Mouse (Mus musculus): Measurements from ENCODE around the gene Nxn.
"Not testable (repeated sequence)": the region's sequence is repeated elsewhere in the genome, so short reads cannot be mapped to it uniquely, and the experiment has no call there.

Gene Nxn

DNA sequence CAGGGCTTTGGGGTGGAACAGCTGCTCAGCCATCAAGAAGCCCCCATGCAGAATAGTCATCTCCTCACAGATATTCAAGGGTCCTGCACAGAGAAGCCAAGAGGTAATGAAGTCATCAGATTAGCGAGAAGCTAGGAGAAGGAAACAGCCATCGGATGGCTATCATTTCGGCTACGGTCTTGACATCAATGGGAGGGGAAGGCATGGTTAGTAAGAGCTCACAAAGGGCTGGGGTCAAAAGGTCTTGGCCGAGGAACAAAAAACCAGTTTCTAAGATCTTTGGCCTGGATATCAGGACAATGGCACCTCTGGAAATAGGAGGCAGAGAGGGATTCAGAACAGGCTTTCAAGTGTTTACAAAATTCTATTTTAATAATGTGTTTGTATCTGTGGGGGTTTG is 185.1 kb downstream of the Nxn start:
- DNase-seq (ENCODE audit: low spot score): no peak

DNA sequence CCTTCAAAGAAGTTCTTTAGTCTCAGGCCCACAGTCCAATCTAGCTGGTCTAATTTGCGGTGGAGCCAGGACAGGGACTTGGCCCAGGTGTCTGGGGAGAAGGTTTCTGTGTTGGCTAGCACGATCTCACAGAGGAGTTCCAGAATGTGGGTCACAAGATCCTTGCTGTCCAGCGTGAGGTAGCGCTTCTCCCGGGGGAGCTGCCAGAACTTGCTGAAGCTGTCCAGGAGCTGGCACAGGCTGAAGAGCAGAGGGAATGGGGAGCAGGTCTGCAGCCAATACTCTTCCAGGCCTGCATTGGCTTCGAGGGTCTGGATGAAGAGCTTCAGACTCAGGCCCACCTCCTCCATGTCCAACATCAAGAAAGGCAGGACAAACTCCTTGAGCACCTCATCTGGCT is 187.3 kb downstream of the Nxn start:
- DNase-seq (ENCODE audit: low spot score): not testable (repeated sequence)

DNA sequence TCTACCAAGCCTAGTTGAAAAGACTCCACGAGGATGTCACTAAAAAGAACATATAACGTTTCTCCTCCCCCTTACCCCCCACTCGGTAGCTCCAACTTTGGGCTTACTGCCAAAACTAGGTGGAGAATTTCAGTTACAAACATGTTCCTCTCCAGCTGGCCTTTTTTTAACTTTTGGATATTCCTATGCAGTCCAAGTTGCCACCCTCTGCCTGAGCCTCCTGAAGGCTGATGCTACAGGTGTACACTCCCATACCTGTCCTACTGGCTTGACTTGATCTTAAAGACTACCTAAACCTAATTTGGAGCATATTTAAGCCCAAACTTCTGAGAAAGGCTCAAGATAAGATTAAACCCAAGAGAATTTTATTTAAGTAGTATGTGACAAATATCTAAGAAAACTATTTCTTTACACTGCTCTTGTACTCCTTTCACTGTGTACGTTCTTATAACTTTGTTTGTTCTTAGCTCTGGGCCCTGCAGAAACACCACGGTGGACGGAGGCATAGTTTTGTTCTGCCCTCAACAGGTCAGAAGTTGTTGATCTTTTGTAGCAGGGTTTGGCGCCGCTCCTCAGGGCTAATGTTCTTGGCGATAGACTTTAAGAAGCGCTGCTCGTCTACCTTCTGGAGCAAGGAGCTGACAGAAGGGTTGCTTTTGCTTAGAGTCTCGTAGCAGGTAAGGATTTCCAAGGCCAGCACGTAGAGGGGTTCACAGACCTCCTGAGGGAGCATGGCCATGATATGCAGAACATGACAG is 188.5 kb downstream of the Nxn start:
- no peak for DNase-seq (ENCODE audit: low spot score)
